Mouse (Mus musculus): ENCODE measurements around the gene Omg.

GRCm38 (mm10) chr11:79528601-79529000 lies 24.7 kb upstream of the Omg start:
- TF ChIP-seq CTCF (IDR thresholded peaks at IDR 0.05; ENCODE audit: insufficient read depth, low read depth, low read length) (no peak), POLR2A (IDR thresholded peaks at IDR 0.05; ENCODE audit: insufficient read depth, low read depth, low read length) (no peak)

Measured in olfactory bulb, adult 2 months (tissue).